Mouse (Mus musculus) CH12.LX (cell line): Measurements from ENCODE around the gene Exoc6b.

ENCODE experiments used
- CTCF ChIP-seq, 2 experiments: IDR thresholded peaks in 1 of 2; conservative IDR thresholded peaks in 1 of 2; 2 replicates each; pipeline ENCODE4 v1.5.1; 2011 to 2012; ENCODE audit warnings: low read depth in 2 of 2, low read length in 2 of 2, improper control_type of control experiment in 1 of 2, inconsistent platforms in 1 of 2, mild to moderate bottlenecking in 1 of 2, moderate library complexity in 1 of 2
- ELF1 ChIP-seq: IDR thresholded peaks from 2 replicates; pipeline ENCODE4 v1.6.1; 2014; ENCODE audit warnings: low read depth, mild to moderate bottlenecking, inconsistent platforms, low read length, improper control_type of control experiment
- ETS1 ChIP-seq: conservative IDR thresholded peaks from 2 replicates; pipeline ENCODE4 v1.6.1; 2012; ENCODE audit warnings: low read depth, mild to moderate bottlenecking, inconsistent platforms, low read length, improper control_type of control experiment, moderate library complexity
- POLR2A ChIP-seq: IDR thresholded peaks from 2 replicates; pipeline ENCODE4 v1.6.1; 2011; ENCODE audit warnings: low read depth, mild to moderate bottlenecking, improper control_type of control experiment, low read length
- POLR2AphosphoS2 ChIP-seq: IDR thresholded peaks from 2 replicates; pipeline ENCODE4 v1.6.1; 2011; ENCODE audit warnings: low read depth, low read length, improper control_type of control experiment
- TCF12 ChIP-seq: IDR thresholded peaks from 2 replicates; pipeline ENCODE4 v1.6.1; 2014; ENCODE audit warnings: low read depth, mild to moderate bottlenecking, inconsistent platforms, low read length, improper control_type of control experiment

- TF ChIP-seq ELF1 (no peak), POLR2A (no peak), TCF12 (no peak), ETS1 (no peak), CTCF (conservative IDR thresholded peaks at IDR 0.05 in 1 of 2, IDR thresholded peaks at IDR 0.05 in 1 of 2; ENCODE audit: low read depth in 2 of 2, low read length in 2 of 2) (no peak), POLR2AphosphoS2 (no peak)
Measured at GRCm38 (mm10) chr6:84778970-84779369, 290.3 kb downstream of the Exoc6b start.
